Mouse (Mus musculus) limb, embryonic 10.5 days (tissue): ENCODE results near the gene Dlg2. TPM values are rescaled to one million over a fixed set of nuclear protein-coding genes. Genes with fewer than 3 reads are reported as not detected.

Source experiments
- DNase-seq: peaks from one replicate; pipeline ENCODE4 v3.0.0-alpha.2; 2017; ENCODE audit warnings: low spot score
- H3K27ac ChIP-seq: fragments of 300-500 bp; sonication (generic); 2 replicates; pipeline ENCODE4 v1.5.1; 2016; ENCODE audit warnings: mild to moderate bottlenecking
- H3K27me3 ChIP-seq: fragments of 300-500 bp; sonication (generic); 2 replicates; pipeline ENCODE4 v1.6.1; 2016; ENCODE audit warnings: low read depth, mild to moderate bottlenecking; ENCODE audit not compliant: poor library complexity, severe bottlenecking
- H3K36me3 ChIP-seq: fragments of 300-500 bp; sonication (generic); 2 replicates; pipeline ENCODE4 v1.6.1; 2016; ENCODE audit warnings: mild to moderate bottlenecking, moderate library complexity
- H3K4me1 ChIP-seq: fragments of 300-500 bp; sonication (generic); 2 replicates; pipeline ENCODE4 v1.6.1; 2016
- H3K4me3 ChIP-seq: fragments of 300-500 bp; sonication (generic); 2 replicates; pipeline ENCODE4 v1.5.1; 2016; ENCODE audit warnings: mild to moderate bottlenecking, moderate library complexity
- H3K9me3 ChIP-seq: fragments of 300-500 bp; sonication (generic); replicated peaks from 2 replicates; pipeline ENCODE4 v1.6.1; 2016; ENCODE audit warnings: mild to moderate bottlenecking
- WGBS: fragments of 180-500 bp; shearing (Covaris S2); methylation state at CpG from one replicate; pipeline ENCODE4 v1.1.7; 2016; 5-methylcytosine and 5-hydroxymethylcytosine counted together
- polyA plus RNA-seq: library from polyadenylated mRNA; unstranded; fragments of >200 nt; fragmentation: Nextera tagmentation; extraction: Ambion mirVana; gene quantifications from 2 replicates; pipeline ENCODE4 v1.2.1, GENCODE M21; 2016

Gene Dlg2
- polyA plus RNA-seq, 1 experiment from 2014 or later: 0.53 TPM

DNA sequence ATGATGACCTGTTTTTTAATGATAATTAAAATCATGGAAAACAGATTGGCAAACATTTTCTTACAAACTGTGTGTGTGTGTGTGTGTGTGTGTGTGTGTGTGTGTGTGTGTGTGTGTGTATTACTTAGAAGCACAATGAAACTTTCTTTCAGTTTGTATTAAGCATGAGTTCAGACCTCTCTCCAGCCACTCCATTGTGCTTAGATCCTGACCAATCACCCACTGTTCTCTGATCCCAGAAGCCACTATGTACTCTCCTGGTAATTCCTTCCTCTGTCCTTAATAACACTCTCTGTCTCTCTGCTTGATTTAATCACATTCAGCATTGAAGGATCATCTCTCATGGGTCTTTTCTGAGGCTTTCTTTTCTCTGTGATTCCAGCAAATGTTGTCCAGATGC, 1211.5 kb downstream of the Dlg2 start:
- Histone ChIP-seq H3K9me3 (no peaks in the 10 kb centered on the region), H3K4me3 (no peak overlapping the region), H3K4me1 (no peaks in the 10 kb centered on the region), H3K27me3 (no peaks in the 10 kb centered on the region), H3K36me3 (no peaks in the 10 kb centered on the region), H3K27ac (no peak overlapping the region)
- DNase-seq: no peak

DNA sequence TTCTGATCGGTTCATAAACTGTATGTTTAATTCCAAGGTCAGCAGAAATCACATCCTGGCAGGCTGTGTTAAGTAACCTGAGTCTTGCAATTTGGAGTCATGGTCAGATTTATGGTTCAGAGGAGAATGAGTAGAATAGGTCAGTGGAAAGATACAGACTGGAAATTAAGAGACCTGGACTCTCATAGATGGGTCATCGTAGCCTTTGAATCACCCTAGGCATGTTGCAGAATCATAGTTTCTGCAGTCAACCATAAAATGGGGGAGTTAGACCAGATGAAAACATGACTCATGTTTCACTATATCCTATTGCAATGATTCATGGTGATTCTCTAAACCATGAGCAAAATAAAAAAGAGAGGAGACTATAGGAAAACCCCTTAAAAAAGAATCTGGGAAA, 1213.4 kb downstream of the Dlg2 start:
- Histone ChIP-seq H3K4me3 (no peak overlapping the region), H3K27me3 (no peaks in the 10 kb centered on the region), H3K36me3 (no peaks in the 10 kb centered on the region), H3K9me3 (no peaks in the 10 kb centered on the region), H3K27ac (no peak overlapping the region), H3K4me1 (no peaks in the 10 kb centered on the region)
- DNase-seq: no peak
- WGBS: 87% methylated on average over 2 of the region's 2 CpGs

DNA sequence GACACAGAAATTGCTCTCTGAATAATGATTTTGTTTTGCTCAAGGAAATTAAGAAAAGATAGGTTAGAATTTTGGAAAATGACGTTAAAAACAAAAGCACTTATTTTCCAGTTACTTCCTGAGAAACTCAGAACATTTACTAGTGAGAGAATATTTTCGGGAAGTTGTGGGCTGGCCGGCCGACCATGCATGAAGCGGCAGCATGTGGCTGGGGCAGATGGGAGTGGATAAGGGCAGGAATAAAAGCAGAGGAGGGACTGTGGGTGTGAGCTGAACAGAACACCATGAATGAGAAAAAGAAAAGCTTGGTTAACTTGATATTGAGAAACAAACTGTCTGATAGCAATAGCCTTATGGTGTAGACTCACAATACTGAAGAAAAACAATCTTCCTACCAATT, 1233.4 kb downstream of the Dlg2 start:
- H3K36me3 ChIP-seq: no peaks in the 10 kb centered on the region
- no peaks in the 10 kb centered on the region for H3K4me1 ChIP-seq
- no peaks in the 10 kb centered on the region for H3K27me3 ChIP-seq
- H3K4me3 ChIP-seq: no peak overlapping the region
- no peak for DNase-seq
- 88% methylated on average over 5 of the region's 5 CpGs for WGBS
- H3K9me3 ChIP-seq: no peaks in the 10 kb centered on the region
- no peak overlapping the region for H3K27ac ChIP-seq

DNA sequence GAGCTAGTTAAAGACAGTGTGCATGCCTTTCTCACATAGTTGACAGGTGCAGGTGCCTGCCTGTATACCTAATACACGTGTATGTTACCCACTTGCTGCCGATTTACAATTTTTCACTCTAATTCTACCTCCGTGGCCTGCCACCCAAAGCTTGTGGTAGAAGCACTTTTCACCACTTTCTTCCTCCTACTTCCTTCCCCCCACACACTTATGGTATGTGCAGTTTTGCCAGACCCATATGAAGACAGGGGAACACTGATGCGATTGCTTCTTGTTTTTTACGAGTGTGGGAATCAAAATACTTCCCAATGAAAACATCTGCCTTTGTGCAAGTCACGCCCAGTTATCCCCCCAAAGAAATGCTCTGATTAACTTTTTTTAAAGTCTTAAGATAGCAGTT, 1234.7 kb downstream of the Dlg2 start:
- H3K27ac ChIP-seq: no peak overlapping the region
- no peaks in the 10 kb centered on the region for H3K9me3 ChIP-seq
- DNase-seq: no peak
- no peak overlapping the region for H3K4me3 ChIP-seq
- no peaks in the 10 kb centered on the region for H3K36me3 ChIP-seq
- H3K4me1 ChIP-seq: no peaks in the 10 kb centered on the region
- H3K27me3 ChIP-seq: no peaks in the 10 kb centered on the region
- WGBS: 86% methylated on average over 6 of the region's 6 CpGs

DNA sequence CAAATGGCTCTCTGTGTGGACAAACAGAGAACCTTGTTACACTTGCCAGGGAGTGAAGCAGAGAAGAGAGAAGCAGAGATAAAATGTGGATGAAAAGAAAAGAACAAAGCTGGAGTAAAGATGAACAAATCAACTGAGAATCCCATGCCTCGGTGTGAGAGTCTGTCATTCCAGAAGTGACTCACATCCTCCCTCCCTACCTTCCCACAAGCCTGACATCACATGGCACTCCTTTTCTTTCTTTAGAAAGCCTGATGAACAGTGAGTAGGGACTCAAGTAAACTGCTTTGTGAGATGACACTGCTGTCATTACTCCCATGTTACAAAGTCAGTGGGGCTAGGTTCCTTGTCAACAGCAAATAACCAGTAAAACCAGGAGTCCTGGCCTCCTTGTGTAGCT, 1239.3 kb downstream of the Dlg2 start:
- Histone ChIP-seq H3K4me3 (no peak overlapping the region), H3K4me1 (no peaks in the 10 kb centered on the region), H3K36me3 (no peaks in the 10 kb centered on the region), H3K27ac (no peak overlapping the region), H3K9me3 (no peaks in the 10 kb centered on the region), H3K27me3 (no peaks in the 10 kb centered on the region)
- WGBS: 75% methylated on average over 1 of the region's 1 CpGs
- DNase-seq: no peak

DNA sequence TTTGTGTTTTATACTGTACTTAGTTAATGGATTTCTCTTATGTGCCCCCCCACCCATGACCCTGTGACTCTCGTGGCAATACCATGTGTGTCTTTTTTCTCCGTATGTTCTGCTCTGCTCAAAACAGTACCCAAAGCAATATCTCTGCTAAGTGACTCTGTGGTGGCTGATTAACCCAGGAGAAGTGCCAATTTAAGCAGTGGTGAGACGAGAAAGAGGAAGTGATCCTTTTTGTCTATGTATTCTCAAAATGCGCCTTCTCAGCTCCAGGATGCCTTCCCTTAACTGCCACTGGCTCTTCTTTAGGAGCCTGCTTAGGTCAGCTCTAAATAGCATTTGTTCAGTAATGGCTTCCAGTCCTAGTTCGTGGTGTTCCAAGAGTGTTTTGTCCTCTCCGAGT, 1240.2 kb downstream of the Dlg2 start:
- no peaks in the 10 kb centered on the region for H3K36me3 ChIP-seq
- no peak overlapping the region for H3K4me3 ChIP-seq
- H3K27me3 ChIP-seq: no peaks in the 10 kb centered on the region
- no peaks in the 10 kb centered on the region for H3K4me1 ChIP-seq
- H3K27ac ChIP-seq: no peak overlapping the region
- WGBS: 81% methylated on average over 6 of the region's 6 CpGs
- H3K9me3 ChIP-seq: no peaks in the 10 kb centered on the region
- DNase-seq: no peak

DNA sequence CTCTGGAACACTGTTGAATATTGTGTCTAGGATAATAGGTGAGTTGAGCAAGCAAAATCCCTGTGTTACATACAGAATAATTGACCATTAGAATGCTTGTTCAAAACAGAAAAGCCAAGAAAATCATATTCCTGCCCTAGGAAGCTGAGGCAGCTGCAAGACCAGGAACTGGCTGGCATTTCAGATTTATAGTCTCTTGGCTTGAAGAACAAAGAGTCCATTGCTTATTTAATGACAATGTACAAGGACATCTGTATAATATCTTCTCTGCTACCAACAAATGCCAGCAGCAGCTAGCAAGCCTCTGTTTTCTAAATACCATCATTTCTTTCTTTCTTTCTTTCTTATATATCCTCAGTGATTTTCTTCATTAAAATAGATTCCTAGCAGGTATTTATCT, 1243.8 kb downstream of the Dlg2 start:
- no peaks in the 10 kb centered on the region for H3K36me3 ChIP-seq
- DNase-seq: no peak
- no peak overlapping the region for H3K4me3 ChIP-seq
- H3K9me3 ChIP-seq: no peaks in the 10 kb centered on the region
- no peaks in the 10 kb centered on the region for H3K27me3 ChIP-seq
- no peaks in the 10 kb centered on the region for H3K4me1 ChIP-seq
- no peak overlapping the region for H3K27ac ChIP-seq

DNA sequence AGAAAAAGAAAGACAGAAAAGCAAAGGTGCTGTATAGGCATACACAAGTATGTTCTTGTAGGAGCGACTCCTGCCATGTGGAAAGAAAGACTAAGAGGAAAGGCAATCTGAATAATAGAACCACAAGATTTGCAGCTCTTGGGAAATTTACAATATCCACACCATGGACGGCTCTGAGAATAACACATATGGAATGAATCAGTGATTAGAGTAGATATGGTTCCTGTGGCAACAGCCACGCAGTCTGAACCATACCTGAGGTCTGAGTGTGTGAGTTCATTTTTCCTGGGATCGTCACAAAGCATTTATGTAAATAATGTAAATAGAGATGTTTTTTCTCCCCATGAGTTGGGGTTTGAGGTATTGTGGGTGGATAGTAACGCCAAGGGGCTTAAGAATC, 1247.9 kb downstream of the Dlg2 start:
- no peaks in the 10 kb centered on the region for H3K27me3 ChIP-seq
- H3K27ac ChIP-seq: no peak overlapping the region
- no peak for DNase-seq
- H3K36me3 ChIP-seq: no peaks in the 10 kb centered on the region
- no peak overlapping the region for H3K4me3 ChIP-seq
- no peaks in the 10 kb centered on the region for H3K4me1 ChIP-seq
- H3K9me3 ChIP-seq: no peaks in the 10 kb centered on the region
- WGBS: 84% methylated on average over 5 of the region's 5 CpGs

DNA sequence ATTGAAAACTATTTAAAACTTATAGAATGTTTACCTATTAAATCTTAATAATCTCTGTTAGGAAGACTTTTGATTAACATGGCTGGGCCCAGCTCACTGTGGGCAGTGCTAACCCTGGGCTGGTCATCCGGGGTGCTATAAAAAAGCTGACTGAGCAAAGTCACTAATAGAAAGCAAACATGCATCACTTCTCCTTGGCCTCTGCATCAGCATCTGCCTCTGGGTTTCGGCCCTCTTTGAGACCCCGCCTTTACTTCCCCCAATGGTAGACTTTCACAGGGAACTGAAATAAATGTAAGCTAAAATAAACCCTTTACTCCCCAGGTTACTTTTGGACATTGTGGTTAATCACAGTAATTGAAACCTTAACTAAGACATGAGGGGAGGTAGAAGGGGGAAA, 1264.3 kb downstream of the Dlg2 start:
- WGBS: 92% methylated on average over 3 of the region's 3 CpGs

DNA sequence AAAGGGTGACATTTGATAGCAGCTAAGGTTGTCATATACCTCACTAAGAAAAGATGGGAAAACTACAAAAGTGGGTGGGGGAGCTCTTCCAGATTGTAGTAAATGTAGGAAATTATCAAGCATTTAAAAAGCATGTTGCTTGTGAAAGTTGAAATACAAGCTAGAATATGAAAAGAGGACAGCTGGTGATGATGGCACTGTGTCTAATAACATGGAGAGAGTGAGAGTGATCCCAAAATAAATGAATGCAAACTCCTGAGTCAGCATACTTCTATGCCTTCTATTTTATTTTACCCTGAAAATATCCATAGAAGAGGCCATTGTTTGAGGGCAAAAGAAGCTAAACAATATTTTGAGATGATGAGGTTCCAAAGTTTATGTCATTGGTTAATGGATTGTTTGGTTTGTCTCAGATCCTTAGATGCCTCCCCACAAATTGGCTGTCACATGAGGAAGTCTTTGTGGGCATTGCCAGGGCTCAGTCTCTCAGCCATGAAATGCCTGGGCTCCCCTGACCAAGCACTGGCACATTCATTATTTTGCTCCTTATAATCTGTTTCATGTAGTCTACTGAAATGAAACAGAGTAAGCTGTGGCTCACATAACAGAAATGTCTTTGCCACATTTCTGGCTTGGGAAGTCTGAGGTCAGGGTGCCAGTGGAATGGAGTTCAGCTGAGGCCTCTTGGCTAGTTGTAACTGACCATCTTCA, 1276.8 kb downstream of the Dlg2 start:
- H3K9me3 ChIP-seq: no peaks in the 10 kb centered on the region
- no peak overlapping the region for H3K27ac ChIP-seq
- no peaks in the 10 kb centered on the region for H3K4me1 ChIP-seq
- DNase-seq: no peak
- H3K27me3 ChIP-seq: no peaks in the 10 kb centered on the region
- H3K36me3 ChIP-seq: no peaks in the 10 kb centered on the region
- H3K4me3 ChIP-seq: no peak overlapping the region

More for the DNA sequence above, 1264.3 kb downstream of the Dlg2 start:
- H3K4me3 ChIP-seq: no peak overlapping the region
- H3K4me1 ChIP-seq: no peaks in the 10 kb centered on the region
- H3K27ac ChIP-seq: no peak overlapping the region
- no peaks in the 10 kb centered on the region for H3K9me3 ChIP-seq
- H3K36me3 ChIP-seq: no peaks in the 10 kb centered on the region
- no peak for DNase-seq
- H3K27me3 ChIP-seq: no peaks in the 10 kb centered on the region

DNA sequence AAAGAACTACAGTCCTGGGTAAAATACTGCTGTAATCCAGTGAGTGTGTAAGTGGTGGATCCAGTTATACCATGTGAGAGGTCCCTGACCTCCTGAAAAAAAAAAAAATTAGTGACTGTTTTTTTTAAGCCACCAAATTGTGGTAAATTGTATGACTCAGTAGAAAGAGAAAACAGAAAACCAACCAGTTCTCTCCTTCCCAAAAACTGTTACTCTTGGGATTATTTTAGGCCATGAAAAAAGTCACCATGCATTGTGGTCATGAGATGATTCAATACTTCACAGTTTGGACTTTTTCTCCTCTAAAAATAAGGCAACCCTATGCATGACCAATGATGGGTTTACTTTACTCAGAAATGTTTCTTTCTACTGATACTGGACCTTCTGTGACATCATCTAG, 1291.2 kb downstream of the Dlg2 start:
- Histone ChIP-seq H3K4me3 (no peak overlapping the region), H3K27ac (no peak overlapping the region), H3K4me1 (no peaks in the 10 kb centered on the region)

DNA sequence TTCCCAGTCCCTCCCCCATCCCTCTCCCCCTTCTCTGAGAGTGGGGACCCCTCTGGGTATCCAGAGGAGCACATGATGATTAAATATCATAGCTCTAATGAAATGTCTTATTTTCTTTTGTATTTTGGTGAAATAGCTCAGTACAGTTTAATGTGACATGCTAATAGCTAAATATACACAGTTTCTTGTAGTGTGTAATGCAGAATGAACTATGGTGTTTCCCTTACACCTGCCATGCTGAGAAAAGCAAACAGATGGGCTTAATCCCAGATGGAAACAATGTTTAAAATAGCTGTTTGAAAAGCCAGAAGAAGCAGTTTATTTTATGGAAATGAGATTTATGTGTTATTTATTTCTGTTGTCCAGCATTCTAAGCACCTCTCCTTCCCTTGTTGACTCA, 1302.2 kb downstream of the Dlg2 start:
- no peak for DNase-seq
- H3K27ac ChIP-seq: no peak overlapping the region
- no peaks in the 10 kb centered on the region for H3K9me3 ChIP-seq
- H3K4me1 ChIP-seq: no peaks in the 10 kb centered on the region
- no peaks in the 10 kb centered on the region for H3K36me3 ChIP-seq
- no peak overlapping the region for H3K4me3 ChIP-seq
- H3K27me3 ChIP-seq: no peaks in the 10 kb centered on the region

More for the DNA sequence above, 1291.2 kb downstream of the Dlg2 start:
- DNase-seq: no peak
- H3K9me3 ChIP-seq: no peaks in the 10 kb centered on the region
- no peaks in the 10 kb centered on the region for H3K36me3 ChIP-seq
- H3K27me3 ChIP-seq: no peaks in the 10 kb centered on the region

DNA sequence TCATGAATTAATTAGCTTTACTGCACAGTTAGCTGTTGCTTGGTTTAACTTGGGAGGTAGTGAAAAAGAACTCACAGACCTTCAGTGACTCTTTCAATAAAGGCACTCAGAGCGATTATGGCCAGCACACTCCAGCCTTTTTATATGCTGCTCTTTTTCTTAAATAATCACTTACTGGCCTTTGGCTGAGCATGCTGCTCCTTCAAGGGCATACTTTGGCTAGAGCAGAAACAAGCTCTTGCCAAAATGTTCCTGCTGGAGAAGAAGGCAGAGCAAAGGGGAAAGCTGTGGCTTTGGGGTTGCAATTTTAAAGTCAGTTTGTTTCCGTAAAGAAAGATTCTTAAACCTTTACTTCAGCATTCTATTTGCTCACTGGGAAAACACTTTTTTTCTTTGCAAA, 1308.1 kb downstream of the Dlg2 start:
- WGBS: 91% methylated on average over 2 of the region's 2 CpGs
- no peaks in the 10 kb centered on the region for H3K27me3 ChIP-seq
- H3K9me3 ChIP-seq: no peaks in the 10 kb centered on the region
- H3K27ac ChIP-seq: no peak overlapping the region
- no peaks in the 10 kb centered on the region for H3K4me1 ChIP-seq
- no peaks in the 10 kb centered on the region for H3K36me3 ChIP-seq
- H3K4me3 ChIP-seq: no peak overlapping the region
- no peak for DNase-seq

DNA sequence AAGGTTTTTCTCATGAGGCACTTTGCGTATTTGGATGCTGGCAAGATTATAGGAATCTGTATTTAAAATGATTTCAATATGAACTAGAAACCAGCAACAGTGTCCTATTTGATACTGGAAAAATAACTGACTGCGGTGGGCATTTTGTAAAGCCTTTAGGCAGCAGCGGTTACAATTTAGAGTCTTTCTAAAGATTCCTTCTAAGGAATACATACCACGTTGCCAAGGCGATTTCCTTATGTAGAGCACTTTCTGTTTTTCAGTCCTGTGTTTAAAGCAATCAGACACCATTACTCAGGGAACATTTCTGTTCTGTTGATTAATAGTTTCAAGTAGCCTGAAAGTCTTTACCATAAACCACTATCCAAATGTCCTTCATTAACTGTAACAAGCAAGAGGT, 1309.0 kb downstream of the Dlg2 start:
- no peak overlapping the region for H3K4me3 ChIP-seq
- 90% methylated on average over 5 of the region's 5 CpGs for WGBS
- H3K27me3 ChIP-seq: no peaks in the 10 kb centered on the region
- H3K9me3 ChIP-seq: no peaks in the 10 kb centered on the region
- H3K27ac ChIP-seq: no peak overlapping the region
- no peaks in the 10 kb centered on the region for H3K36me3 ChIP-seq
- no peak for DNase-seq
- H3K4me1 ChIP-seq: no peaks in the 10 kb centered on the region
